ENCODE assay signal across 8 mouse cellular contexts in genomic region chr2:167679902-167680430, GRCm38 (mm10). TPM values are rescaled to one million over a fixed set of nuclear protein-coding genes. Genes with fewer than 3 reads are reported as not detected.
DNase-seq lines count a peak whose midpoint lies in the region; ATAC-seq lines count a peak whose summit lies in the region.

No protein-coding gene starts in this region.

- no peaks in the 10 kb centered on the region for H3K36me3 ChIP-seq in embryonic facial prominence, embryonic 15.5 days
- no peaks in the 10 kb centered on the region for H3K36me3 ChIP-seq in heart, embryonic 13.5 days
- no peaks in the 10 kb centered on the region for H3K36me3 ChIP-seq in liver, embryonic 16.5 days (ENCODE audit: control insufficient read depth, insufficient read depth)
- H3K36me3 ChIP-seq in neural tube, embryonic 12.5 days, result no peaks in the 10 kb centered on the region

- peaks cover 13% of the 10 kb centered on the region for H3K4me1 ChIP-seq in embryonic facial prominence, embryonic 15.5 days
- H3K4me1 ChIP-seq in heart, embryonic 13.5 days, result peaks cover 8% of the 10 kb centered on the region; the same call in 1 of the 2 replicates
- peaks cover 4% of the 10 kb centered on the region for H3K4me1 ChIP-seq in liver, embryonic 16.5 days (ENCODE audit: control insufficient read depth, low read depth, low read length)
- H3K4me1 ChIP-seq in neural tube, embryonic 12.5 days, result no peaks in the 10 kb centered on the region

- H3K9me3 ChIP-seq in embryonic facial prominence, embryonic 15.5 days (replicated peaks), result no peaks in the 10 kb centered on the region
- H3K9me3 ChIP-seq in heart, embryonic 13.5 days, result no peaks in the 10 kb centered on the region
- H3K9me3 ChIP-seq in liver, embryonic 16.5 days (replicated peaks; ENCODE audit: control insufficient read depth, low read length), result no peaks in the 10 kb centered on the region
- no peaks in the 10 kb centered on the region for H3K9me3 ChIP-seq in neural tube, embryonic 12.5 days

- no peaks in the 10 kb centered on the region for H3K27me3 ChIP-seq in embryonic facial prominence, embryonic 15.5 days
- H3K27me3 ChIP-seq in heart, embryonic 13.5 days (replicated peaks), result no peaks in the 10 kb centered on the region; the same call in none of the 2 replicates
- H3K27me3 ChIP-seq in liver, embryonic 16.5 days (ENCODE audit: control insufficient read depth, insufficient read depth, low read depth, low read length), result no peaks in the 10 kb centered on the region
- peaks cover 4% of the 10 kb centered on the region; the same call in 1 of the 2 replicates for H3K27me3 ChIP-seq in neural tube, embryonic 12.5 days (replicated peaks)

- H3K9ac ChIP-seq in embryonic facial prominence, embryonic 15.5 days, result no peak overlapping the region
- H3K9ac ChIP-seq in heart, embryonic 13.5 days, result no peak overlapping the region
- no peak overlapping the region for H3K9ac ChIP-seq in liver, embryonic 16.5 days (ENCODE audit: low read depth, low read length)
- H3K9ac ChIP-seq in neural tube, embryonic 12.5 days, result no peak overlapping the region

- DNase-seq in CD8-positive naive resting alpha-beta T cell, adult 2 months (ENCODE audit: low read depth in 2 of 2, low spot score in 2 of 2), result peak; percentile 95 to 96
- peak; percentile 74 to 76 for DNase-seq in adrenal gland, postnatal 4 days (ENCODE audit: low spot score in 2 of 2)
- DNase-seq in kidney, postnatal 10 days, result peak; percentile 88
- DNase-seq in thymus, adult 18-20 months, result peak; percentile 74 to 82

- peak; percentile 65; the same call in 1 of the 2 replicates for ATAC-seq in embryonic facial prominence, embryonic 15.5 days (ENCODE audit: insufficient number of reproducible peaks, low FRiP score, low TSS enrichment, low read depth)
- ATAC-seq in heart, embryonic 13.5 days (ENCODE audit: extremely low read depth, insufficient number of reproducible peaks, low FRiP score, low TSS enrichment), result peak; percentile 59
- peak; percentile 74 for ATAC-seq in liver, embryonic 16.5 days (ENCODE audit: low read depth)
- ATAC-seq in neural tube, embryonic 12.5 days (ENCODE audit: low FRiP score, low read depth), result peak; percentile 79

- 3% methylated on average over 13 of the region's 13 CpGs for WGBS in embryonic facial prominence, embryonic 15.5 days
- WGBS in heart, embryonic 13.5 days, result 2% methylated on average over 13 of the region's 13 CpGs
- 0% methylated on average over 13 of the region's 13 CpGs for WGBS in liver, embryonic 16.5 days (ENCODE audit: insufficient replicate concordance)
- under 1% methylated on average over 13 of the region's 13 CpGs for WGBS in neural tube, embryonic 12.5 days

- H3K4me3 ChIP-seq in embryonic facial prominence, embryonic 15.5 days (replicated peaks), result no peak overlapping the region
- no peak overlapping the region for H3K4me3 ChIP-seq in heart, embryonic 13.5 days
- no peak overlapping the region for H3K4me3 ChIP-seq in liver, embryonic 16.5 days (ENCODE audit: low read depth, low read length)
- H3K4me3 ChIP-seq in neural tube, embryonic 12.5 days, result no peak overlapping the region

- H3K4me2 ChIP-seq in embryonic facial prominence, embryonic 15.5 days (replicated peaks), result no peak overlapping the region
- no peak overlapping the region for H3K4me2 ChIP-seq in heart, embryonic 13.5 days
- H3K4me2 ChIP-seq in liver, embryonic 16.5 days (ENCODE audit: low read depth, low read length), result no peak overlapping the region
- no peak overlapping the region for H3K4me2 ChIP-seq in neural tube, embryonic 12.5 days (replicated peaks)

- no peak overlapping the region for H3K27ac ChIP-seq in embryonic facial prominence, embryonic 15.5 days (replicated peaks)
- H3K27ac ChIP-seq in heart, embryonic 13.5 days (replicated peaks), result no peak overlapping the region
- H3K27ac ChIP-seq in liver, embryonic 16.5 days (ENCODE audit: low read length), result no peak overlapping the region
- no peak overlapping the region for H3K27ac ChIP-seq in neural tube, embryonic 12.5 days

RNA-seq across cellular contexts. Expression of gene Cebpb, which starts 8.7 kb away (rescaled TPM):
- total RNA-seq in adrenal gland, postnatal 4 days (2021), result 100 to 1,000 TPM; 229 to 255 TPM
- polyA plus RNA-seq in embryonic facial prominence, embryonic 15.5 days (2015; fragmentation: Nextera tagmentation; extraction: Ambion mirVana), result 41.9 and 42.0 TPM in 2 replicates
- 2.0 and 4.5 TPM in 2 replicates for polyA plus RNA-seq in heart, embryonic 13.5 days (2015; fragmentation: Nextera tagmentation; extraction: Ambion mirVana)
- polyA plus RNA-seq in liver, embryonic 16.5 days (2015; fragmentation: Nextera tagmentation; extraction: Ambion mirVana), result 0.46 and 0.61 TPM in 2 replicates
- polyA plus RNA-seq in neural tube, embryonic 12.5 days (2016; fragmentation: Nextera tagmentation; extraction: Ambion mirVana), result 3.4 and 3.6 TPM in 2 replicates

RNA-seq across cellular contexts. Expression of gene Tmem189, which starts 9.7 kb away (rescaled TPM):
- 10 to 100 TPM; 32.9 to 35.4 TPM for total RNA-seq in adrenal gland, postnatal 4 days (2021)
- polyA plus RNA-seq in embryonic facial prominence, embryonic 15.5 days (2015; fragmentation: Nextera tagmentation; extraction: Ambion mirVana), result 43.7 and 44.3 TPM in 2 replicates
- polyA plus RNA-seq in heart, embryonic 13.5 days (2015; fragmentation: Nextera tagmentation; extraction: Ambion mirVana), result 37.4 and 37.6 TPM in 2 replicates
- polyA plus RNA-seq in liver, embryonic 16.5 days (2015; fragmentation: Nextera tagmentation; extraction: Ambion mirVana), result 13.7 and 14.0 TPM in 2 replicates
- 42.0 and 45.2 TPM in 2 replicates for polyA plus RNA-seq in neural tube, embryonic 12.5 days (2016; fragmentation: Nextera tagmentation; extraction: Ambion mirVana)

RNA-seq across cellular contexts. Expression of gene Gm20431, which starts 18.7 kb away (rescaled TPM):
- total RNA-seq in adrenal gland, postnatal 4 days (2021), result 10 to 100 TPM; 18.2 to 23.0 TPM
- 6.1 and 10.0 TPM in 2 replicates for polyA plus RNA-seq in embryonic facial prominence, embryonic 15.5 days (2015; fragmentation: Nextera tagmentation; extraction: Ambion mirVana)
- polyA plus RNA-seq in heart, embryonic 13.5 days (2015; fragmentation: Nextera tagmentation; extraction: Ambion mirVana), result 1.9 and 4.5 TPM in 2 replicates
- polyA plus RNA-seq in liver, embryonic 16.5 days (2015; fragmentation: Nextera tagmentation; extraction: Ambion mirVana), result not detected in 2 replicates
- 11.7 and 12.8 TPM in 2 replicates for polyA plus RNA-seq in neural tube, embryonic 12.5 days (2016; fragmentation: Nextera tagmentation; extraction: Ambion mirVana)

RNA-seq across cellular contexts. Expression of gene Ube2v1, which starts 48.1 kb away (rescaled TPM):
- total RNA-seq in adrenal gland, postnatal 4 days (2021), result 100 to 1,000 TPM; 194 to 200 TPM
- 292 and 294 TPM in 2 replicates for polyA plus RNA-seq in embryonic facial prominence, embryonic 15.5 days (2015; fragmentation: Nextera tagmentation; extraction: Ambion mirVana)
- polyA plus RNA-seq in heart, embryonic 13.5 days (2015; fragmentation: Nextera tagmentation; extraction: Ambion mirVana), result 216 and 229 TPM in 2 replicates
- 168 and 175 TPM in 2 replicates for polyA plus RNA-seq in liver, embryonic 16.5 days (2015; fragmentation: Nextera tagmentation; extraction: Ambion mirVana)
- polyA plus RNA-seq in neural tube, embryonic 12.5 days (2016; fragmentation: Nextera tagmentation; extraction: Ambion mirVana), result 315 and 326 TPM in 2 replicates
